Comparison of ENCODE assay signal across 8 mouse cellular contexts in genomic region chr8:111739604-111740003, GRCm38 (mm10). TPM values are rescaled to one million over a fixed set of nuclear protein-coding genes. Genes with fewer than 3 reads are reported as not detected.
DNase-seq lines count a peak whose midpoint lies in the region; ATAC-seq and TF ChIP-seq lines count a peak whose summit lies in the region.

No protein-coding gene starts in this region.

- 0 out of 2 replicates have a peak overlapping the region, but pooled peaks have one; percentile 22 for H3K27ac ChIP-seq in heart, embryonic 13.5 days (replicated peaks)
- H3K27ac ChIP-seq in ES-E14 (ENCODE audit: insufficient read depth, low read depth, low read length, poor library complexity, severe bottlenecking) = no peak overlapping the region
- no peak overlapping the region for H3K27ac ChIP-seq in forebrain, embryonic 15.5 days (replicated peaks)

- peak overlapping the region; percentile 48 for H3K9ac ChIP-seq in heart, embryonic 13.5 days
- no peak overlapping the region for H3K9ac ChIP-seq in ES-E14 (ENCODE audit: insufficient read depth, low read depth, low read length, poor library complexity, severe bottlenecking)
- 0 out of 2 replicates have a peak overlapping the region, but pooled peaks have one; percentile 5 for H3K9ac ChIP-seq in forebrain, embryonic 15.5 days (replicated peaks)

- 56% methylated on average over 7 of the region's 7 CpGs for WGBS in heart, embryonic 13.5 days
- WGBS in forebrain, embryonic 15.5 days = 55% methylated on average over 7 of the region's 7 CpGs

- DNase-seq in heart, postnatal 25 days (ENCODE audit: low spot score) = no peak
- DNase-seq in ES-E14 (ENCODE audit: low read depth, low spot score) = no peak
- DNase-seq in lung, postnatal 36 days = peak; percentile 54
- no peak for DNase-seq in thymus, postnatal 0 days (ENCODE audit: low spot score)
- no peak for DNase-seq in right cerebral cortex, adult 18-20 months
- no peak for DNase-seq in left cerebral cortex, adult 18-20 months (ENCODE audit: low spot score in 2 of 2)

- no peak overlapping the region for H3K4me2 ChIP-seq in heart, embryonic 13.5 days
- 0 out of 2 replicates have a peak overlapping the region, but pooled peaks have one; percentile 5 for H3K4me2 ChIP-seq in forebrain, embryonic 15.5 days (replicated peaks)

- intact Hi-C loops in heart, postnatal 25 days (cut with DNase I) = loop anchor here (2.0 kb wide), 1 partner anchor 13 kb away; no protein-coding TSS in a partner anchor

- H3K36me3 ChIP-seq in heart, embryonic 13.5 days = no peaks in the 10 kb centered on the region
- peaks cover 3% of the 10 kb centered on the region; the same call in 1 of the 2 replicates for H3K36me3 ChIP-seq in ES-E14 (ENCODE audit: control insufficient read depth, insufficient read depth, low read length, poor library complexity, severe bottlenecking)
- H3K36me3 ChIP-seq in forebrain, embryonic 15.5 days = no peaks in the 10 kb centered on the region

- no peaks in the 10 kb centered on the region for H3K27me3 ChIP-seq in heart, embryonic 13.5 days (replicated peaks)
- H3K27me3 ChIP-seq in forebrain, embryonic 15.5 days = no peaks in the 10 kb centered on the region

- no peak for ATAC-seq in heart, embryonic 13.5 days (ENCODE audit: extremely low read depth, insufficient number of reproducible peaks, low FRiP score, low TSS enrichment)
- no peak for ATAC-seq in forebrain, embryonic 15.5 days (replicated peaks)

- H3K9me3 ChIP-seq in heart, embryonic 13.5 days = no peaks in the 10 kb centered on the region
- no peaks in the 10 kb centered on the region for H3K9me3 ChIP-seq in ES-E14 (ENCODE audit: control insufficient read depth, insufficient read depth, low read depth, low read length)
- no peaks in the 10 kb centered on the region for H3K9me3 ChIP-seq in forebrain, embryonic 15.5 days

- peaks cover 90% of the 10 kb centered on the region for H3K4me1 ChIP-seq in heart, embryonic 13.5 days
- H3K4me1 ChIP-seq in ES-E14 (ENCODE audit: control insufficient read depth in 2 of 2, insufficient read depth in 2 of 2, low read length in 2 of 2, poor library complexity in 1 of 2) = peaks cover 2 to 37% of the 10 kb centered on the region in 2 experiments; a peak in 3 of 4 replicates
- H3K4me1 ChIP-seq in forebrain, embryonic 15.5 days = peaks cover 84% of the 10 kb centered on the region

- in situ Hi-C loops in ES-E14 (cut with MboI; ENCODE audit: low sequenced_read_pairs in 2 of 2, unreplicated experiment in 2 of 2) = no loop called here

- no peak overlapping the region for H3K4me3 ChIP-seq in heart, embryonic 13.5 days
- H3K4me3 ChIP-seq in ES-E14 (ENCODE audit: insufficient read depth in 1 of 2, low read depth in 1 of 2, low read length in 2 of 2, poor library complexity in 1 of 2, severe bottlenecking in 1 of 2) = no peak overlapping the region
- H3K4me3 ChIP-seq in forebrain, embryonic 15.5 days = no peak overlapping the region

TF ChIP-seq in ES-E14, 5 proteins besides CTCF, POLR2A, EP300 and RAD21:
- TF ChIP-seq ZC3H11A (IDR thresholded peaks at IDR 0.05; ENCODE audit: borderline replicate concordance, low read depth, low read length) (peak; percentile 53), CHD2 (IDR thresholded peaks at IDR 0.05; ENCODE audit: low read depth, low read length) (no peak)

RNA-seq across cellular contexts. Expression of gene Bcar1, which starts 4.0 kb away (rescaled TPM):
- 40.2 and 43.4 TPM in 2 replicates for polyA plus RNA-seq in heart, embryonic 13.5 days (2015; fragmentation: Nextera tagmentation; extraction: Ambion mirVana)
- total RNA-seq in heart, postnatal 25 days (2021) = 10 to 100 TPM; 18.7 to 20.7 TPM
- total RNA-seq in ES-E14 (2012; rRNA removed) = 52.9 and 72.6 TPM in 2 replicates
- 51.8 and 55.1 TPM in 2 replicates for polyA plus RNA-seq in forebrain, embryonic 15.5 days (2015; fragmentation: Nextera tagmentation; extraction: Ambion mirVana)
- polyA plus RNA-seq in thymus, postnatal 0 days (2015; fragmentation: Nextera tagmentation; extraction: Ambion mirVana) = 4.1 TPM in 2 replicates
- 10 to 100 TPM; 51.1 to 51.3 TPM for total RNA-seq in left cerebral cortex, adult 18-20 months (2021)

RNA-seq across cellular contexts. Expression of gene Ctrb1, which starts 48.8 kb away (rescaled TPM):
- polyA plus RNA-seq in heart, embryonic 13.5 days (2015; fragmentation: Nextera tagmentation; extraction: Ambion mirVana) = 1.9 TPM in 1 of 2 replicates, not detected in the other
- not detected for total RNA-seq in heart, postnatal 25 days (2021)
- total RNA-seq in ES-E14 (2012; rRNA removed) = 0.22 and 0.48 TPM in 2 replicates
- polyA plus RNA-seq in forebrain, embryonic 15.5 days (2015; fragmentation: Nextera tagmentation; extraction: Ambion mirVana) = not detected in 2 replicates
- polyA plus RNA-seq in thymus, postnatal 0 days (2015; fragmentation: Nextera tagmentation; extraction: Ambion mirVana) = 1.1 TPM in 2 replicates
- total RNA-seq in left cerebral cortex, adult 18-20 months (2021) = not detected
